Mouse (Mus musculus) retina, adult 2 months (tissue): ENCODE measurements at regions not wholly inside any gene's neighbourhood (a gene's known extent, or its start where the extent isn't known, plus 50 kb on each side); places are given as distances from the start of the nearest gene placed in this dataset.

Experiments
- DNase-seq: peaks from one replicate; pipeline ENCODE4 v3.0.0-alpha.2; 2012; ENCODE audit warnings: low read depth, low spot score

DNA sequence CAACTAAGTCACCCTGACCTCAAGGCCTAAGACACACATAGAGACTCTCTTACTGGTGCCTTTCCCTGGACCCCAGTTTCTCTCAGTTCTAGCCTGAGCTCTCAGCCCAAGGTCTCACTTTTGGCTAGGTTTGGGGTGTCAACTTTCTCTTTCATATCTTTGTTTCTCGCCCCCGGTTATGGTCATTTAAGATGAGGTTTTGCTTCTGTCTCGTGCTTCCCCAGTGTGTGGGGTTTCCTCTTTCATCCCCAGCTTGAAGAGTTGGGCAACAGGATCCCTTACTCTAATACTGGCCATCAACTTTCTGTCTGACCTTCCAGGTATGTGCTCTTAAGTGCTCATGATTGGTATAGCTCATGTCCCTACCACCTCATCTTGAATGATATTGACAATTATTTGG, 67.5 kb downstream of the Lmo4 start:
- no peak for DNase-seq

DNA sequence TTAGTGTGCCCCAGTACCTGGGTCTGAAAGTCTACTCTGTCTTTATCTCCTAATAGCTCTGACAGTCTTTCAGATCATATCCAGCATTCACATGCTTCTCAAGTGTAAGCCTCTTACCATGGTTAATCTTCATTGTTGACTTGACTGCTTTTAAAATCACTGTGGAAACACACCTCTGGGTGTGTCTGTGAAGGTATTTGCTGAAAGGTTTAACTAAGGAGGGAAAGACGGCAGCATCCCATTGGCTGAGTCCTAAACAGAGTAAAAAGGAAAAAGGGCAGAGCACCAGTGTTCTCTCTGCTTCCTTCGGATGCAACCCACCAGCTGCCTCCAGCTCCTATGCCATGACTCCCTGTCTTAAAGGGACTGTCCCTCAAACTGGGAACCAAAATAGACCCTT, 68.6 kb downstream of the Lmo4 start:
- no peak for DNase-seq

DNA sequence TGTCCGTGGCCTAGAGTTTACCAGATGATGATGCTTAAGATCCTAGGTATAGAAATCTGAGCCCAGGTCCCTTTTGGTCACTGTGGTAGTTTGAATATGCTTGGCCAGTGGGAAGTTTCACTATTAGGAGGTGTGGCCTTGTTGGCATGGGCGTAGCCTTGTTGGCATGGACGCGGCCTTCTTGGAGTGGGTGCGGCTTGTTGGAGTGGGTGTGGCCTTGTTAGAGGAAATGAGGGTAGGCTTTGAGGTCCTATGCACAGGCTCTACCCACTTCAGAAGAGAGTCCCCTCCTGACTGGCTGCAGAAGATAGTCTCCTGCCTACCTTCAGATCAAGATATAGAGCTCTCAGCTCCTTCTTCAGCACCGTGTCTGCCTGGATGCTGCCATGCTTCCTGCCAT, 69.4 kb downstream of the Lmo4 start:
- no peak for DNase-seq

DNA sequence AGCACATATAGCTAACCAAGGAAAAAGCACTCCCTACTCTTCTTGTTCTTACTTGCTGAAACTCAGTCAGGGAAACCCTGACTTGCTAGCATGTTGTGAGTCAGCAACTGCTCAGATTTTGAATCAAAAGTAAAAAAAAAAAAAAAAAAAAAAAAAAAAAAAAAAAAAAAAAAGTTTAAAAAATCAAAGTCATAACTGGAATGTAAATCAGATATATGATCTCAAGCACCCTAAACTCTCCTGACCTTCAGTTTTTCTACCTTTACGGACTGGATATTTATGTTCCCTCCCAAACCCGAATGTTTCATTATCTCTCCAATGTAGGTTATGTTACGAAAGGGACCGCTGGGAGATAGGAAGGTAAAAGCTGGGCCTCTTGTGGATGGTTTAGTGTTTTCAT, 77.0 kb downstream of the Lmo4 start:
- DNase-seq, result no peak

DNA sequence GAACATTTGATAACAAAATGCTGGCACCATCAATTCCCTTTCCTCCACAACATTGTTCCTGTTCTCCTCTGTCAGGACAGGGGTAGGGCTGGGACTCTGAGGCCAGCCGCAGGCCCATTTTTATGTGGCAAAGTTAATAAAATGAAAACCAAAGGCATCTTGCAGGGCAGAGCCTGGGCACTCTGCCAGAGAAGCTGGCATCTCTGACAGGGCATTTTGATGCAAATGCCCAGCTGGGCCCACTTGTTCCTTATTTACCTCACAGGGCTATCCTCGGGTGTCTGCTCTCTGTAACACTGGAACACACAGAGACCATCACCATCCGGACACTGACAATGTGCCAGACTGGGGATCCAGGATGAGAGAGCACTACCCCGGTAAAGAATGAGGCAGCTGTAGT, 80.7 kb downstream of the Lmo4 start:
- no peak for DNase-seq

DNA sequence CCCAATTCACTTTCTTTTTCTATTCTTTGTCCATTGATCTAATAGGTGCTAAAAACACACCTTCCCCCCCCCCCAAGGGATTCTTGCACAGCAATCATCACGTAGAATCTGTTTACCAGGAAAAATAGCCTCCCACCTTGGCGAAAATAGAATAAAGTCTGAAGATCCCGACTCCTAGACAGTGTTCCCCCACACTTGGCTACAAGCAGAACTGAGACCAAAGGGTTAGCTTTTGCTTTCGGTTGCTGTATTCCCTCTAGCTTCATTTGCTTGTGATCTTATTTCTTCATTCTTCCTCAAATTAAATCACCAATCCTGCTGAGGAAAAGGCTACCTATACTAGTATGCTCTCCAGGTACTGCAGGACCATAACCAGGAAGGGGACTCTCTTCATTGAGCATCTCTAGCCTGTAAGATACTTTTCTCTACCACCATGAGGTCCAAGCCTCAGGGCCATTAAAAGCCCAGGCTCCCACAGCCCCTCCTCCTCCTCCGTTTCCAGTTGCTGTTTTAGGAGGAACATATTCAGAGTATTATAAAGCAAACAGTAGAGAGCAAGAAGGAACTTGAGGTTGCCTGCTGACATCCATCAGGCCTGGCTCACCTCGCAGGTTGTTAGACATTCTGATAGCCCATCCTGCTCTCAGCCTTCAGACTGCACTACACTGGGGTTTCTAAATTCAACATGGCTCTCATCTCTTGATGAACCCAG, 81.5 kb downstream of the Lmo4 start:
- no peak for DNase-seq

DNA sequence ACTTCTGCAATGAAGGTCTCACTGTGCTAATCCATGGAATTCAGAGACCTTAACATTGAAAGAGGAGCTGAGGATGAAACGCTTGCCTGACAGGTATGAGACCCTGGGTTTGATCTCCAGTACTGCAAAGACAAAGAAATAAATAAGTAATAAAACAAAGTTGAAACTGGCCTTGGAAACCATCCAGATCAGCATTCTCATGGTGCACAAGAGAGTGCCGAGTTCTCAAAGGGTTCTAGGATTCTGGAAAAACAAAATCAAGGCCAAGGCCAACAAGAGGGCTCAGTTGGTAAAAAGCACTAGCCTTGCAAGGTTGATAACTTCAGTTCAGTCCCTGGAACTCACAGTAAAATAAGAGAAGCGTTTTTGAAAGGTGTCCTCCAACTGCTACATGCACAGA, 85.9 kb downstream of the Lmo4 start:
- no peak for DNase-seq

DNA sequence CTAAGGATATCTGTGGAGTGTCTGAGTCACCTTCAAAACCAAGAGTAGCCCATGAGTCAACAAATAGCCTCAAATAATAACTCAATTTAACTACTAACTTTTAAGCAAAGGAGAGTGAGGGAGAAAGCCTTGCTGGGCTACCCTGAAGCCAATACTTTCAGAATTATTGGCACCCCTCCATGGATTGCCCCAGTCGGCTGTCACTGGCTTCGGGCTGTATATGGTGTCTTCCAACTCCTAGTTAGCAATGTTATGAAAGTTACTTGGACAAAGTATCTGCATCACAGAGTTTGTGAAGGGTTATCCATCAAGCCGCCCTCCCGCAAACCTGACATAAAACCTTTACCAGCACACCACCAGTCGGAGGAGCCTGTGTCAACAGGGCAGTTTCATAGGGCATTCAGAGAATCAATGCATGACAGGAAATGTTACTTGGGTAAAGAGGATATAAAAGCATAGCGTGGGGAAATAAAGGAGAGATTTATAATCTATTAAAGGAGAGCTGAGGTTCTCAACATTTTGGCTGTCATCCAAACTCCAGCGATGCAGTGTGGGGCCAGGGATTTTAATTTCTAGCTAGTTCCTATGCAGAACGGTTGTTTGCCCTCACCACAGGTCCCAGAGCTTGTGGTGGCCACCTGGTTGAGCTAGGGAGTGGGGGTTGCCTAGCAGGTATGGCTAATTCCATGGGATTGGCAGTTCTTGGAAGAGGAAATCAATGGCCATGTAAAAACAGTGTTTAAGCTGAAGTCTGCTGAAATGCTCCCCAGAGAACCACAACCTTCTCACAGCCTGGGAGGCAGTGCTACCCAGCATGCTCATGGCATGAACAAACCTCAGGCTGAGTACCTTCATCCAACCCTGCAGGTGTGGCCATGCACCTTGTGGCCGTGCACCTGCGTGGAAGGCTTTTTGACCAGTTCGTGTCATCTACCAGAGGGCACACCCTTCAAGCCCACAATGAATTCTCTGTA, 91.1 kb downstream of the Lmo4 start:
- DNase-seq, result no peak

DNA sequence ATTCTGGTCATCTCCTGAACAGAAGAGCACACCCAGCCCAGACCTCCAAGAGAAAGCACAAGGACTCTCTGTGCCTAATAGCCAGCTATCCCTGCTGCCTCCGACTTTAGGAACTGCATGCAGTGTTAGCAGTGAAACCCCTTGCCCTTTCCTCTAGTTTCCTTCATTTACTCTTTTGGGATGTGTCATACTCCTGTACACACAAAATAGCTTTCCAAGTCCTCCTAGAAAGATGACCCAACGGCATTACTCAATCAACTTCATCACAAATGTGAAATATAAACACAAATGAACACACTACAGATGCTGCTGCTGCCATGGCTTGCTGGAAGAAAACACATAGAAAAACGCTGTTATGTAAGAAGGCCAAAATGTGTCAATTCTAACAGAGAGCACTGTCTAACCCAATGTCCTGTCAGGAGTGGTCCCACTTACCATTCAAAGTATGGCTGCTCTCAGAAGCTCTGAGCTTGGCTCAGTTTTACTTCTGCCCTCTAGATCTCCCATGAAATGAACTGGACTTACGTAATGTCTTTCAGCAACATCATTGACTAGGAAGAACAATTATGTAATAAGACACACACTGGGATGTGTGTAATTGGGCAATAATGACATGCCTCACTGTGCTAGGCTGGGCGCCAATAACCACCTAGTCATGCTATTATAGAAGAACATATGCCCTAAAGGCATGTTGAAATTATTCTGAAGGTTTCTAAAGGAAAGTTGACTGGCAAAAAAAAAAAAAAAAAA, 94.5 kb downstream of the Lmo4 start:
- DNase-seq, result no peak

DNA sequence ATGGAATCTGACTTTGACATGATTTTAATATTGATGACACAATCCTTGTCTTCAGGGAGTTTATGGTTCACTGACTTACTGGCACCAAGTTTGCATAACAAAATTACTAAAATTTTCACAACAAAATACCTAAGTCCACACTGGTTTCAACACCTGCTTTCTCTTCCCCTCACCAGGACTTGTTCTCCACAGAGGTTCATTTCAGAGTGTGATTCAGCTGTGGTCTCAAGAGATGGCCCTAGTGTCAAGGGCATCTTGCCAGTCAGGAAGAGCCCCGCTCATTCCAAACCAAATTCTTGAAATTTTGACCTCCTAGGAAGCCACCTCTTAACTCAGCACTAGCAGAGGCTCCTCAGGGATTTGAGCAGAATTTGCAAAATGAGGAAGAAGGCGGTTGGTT, 95.3 kb downstream of the Lmo4 start:
- no peak for DNase-seq

DNA sequence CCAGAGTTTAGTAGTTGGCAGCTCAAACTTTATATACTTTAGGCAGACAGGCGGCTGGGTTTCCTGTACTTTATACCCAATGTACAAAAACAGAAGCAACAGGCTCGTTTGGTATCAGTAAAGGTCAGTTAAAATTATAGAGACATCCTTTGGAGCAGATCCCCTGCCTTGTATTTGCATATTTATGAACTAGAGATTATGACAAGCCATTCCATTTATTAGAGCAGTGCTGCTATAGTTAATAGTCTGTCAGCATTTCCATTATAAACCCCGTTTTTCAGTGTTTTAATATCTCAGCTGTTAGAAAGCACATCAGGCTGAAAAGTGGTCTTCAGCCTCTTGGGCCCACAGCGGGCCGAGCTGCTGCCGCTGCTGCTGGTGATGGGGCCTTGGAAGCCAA, 96.7 kb downstream of the Lmo4 start:
- DNase-seq, result no peak

DNA sequence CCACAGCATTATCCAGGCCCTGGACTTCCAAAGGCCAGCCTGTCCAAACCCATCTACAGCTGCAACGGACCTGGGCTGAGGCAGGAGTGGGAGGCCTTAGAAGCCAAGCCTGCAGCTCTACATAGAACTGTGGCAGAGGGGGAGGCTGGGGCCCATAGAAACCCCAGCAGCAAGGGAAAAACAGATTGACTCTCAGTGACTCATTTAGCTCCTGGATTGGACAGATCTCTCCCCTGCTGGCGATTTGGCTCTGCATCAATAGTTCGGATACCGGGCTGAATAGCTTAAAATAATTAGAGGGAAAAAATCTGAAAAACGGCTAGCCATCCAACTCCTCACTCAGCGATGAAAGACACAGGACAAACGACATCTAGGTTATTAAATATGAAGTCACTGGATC, 97.4 kb downstream of the Lmo4 start:
- DNase-seq, result peak; percentile 16

DNA sequence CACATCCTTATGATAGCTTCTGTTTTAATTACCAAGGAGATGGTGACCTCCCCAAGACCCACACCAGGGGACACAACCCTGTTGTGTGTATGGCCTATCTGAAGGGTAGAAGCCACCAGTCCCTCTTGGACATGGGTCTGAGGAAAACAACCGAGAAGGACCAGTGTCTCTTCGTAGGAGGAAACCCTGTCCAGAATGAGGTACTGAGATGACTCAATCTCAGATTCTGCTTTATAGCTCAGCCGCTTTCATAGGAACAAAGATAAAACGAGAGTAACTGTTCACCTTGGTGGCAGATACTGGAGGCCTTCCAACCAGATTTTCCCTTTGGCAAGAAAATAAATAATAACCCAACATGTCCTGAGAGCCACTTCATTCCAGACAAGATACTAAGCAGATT, 100.7 kb downstream of the Lmo4 start:
- DNase-seq, result no peak

DNA sequence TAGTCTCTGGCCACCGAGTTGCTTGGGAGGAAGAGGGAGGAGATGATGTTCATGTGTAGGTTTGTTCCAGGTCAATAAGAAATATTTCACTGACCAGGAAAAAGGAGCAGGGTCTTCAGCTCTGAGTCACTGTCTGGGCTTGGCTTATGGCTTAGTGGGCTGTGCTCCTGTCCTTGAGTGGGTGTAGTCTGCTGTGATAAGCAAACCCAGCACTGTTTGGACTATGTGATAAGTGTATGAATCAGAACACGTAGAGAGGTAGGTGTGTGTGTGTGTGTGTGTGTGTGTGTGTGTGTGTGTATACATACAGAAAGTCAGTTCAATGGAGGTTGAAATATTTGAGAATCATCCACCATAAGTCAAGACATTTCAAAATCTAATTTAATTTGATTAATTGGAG, 105.6 kb downstream of the Lmo4 start:
- DNase-seq, result no peak

DNA sequence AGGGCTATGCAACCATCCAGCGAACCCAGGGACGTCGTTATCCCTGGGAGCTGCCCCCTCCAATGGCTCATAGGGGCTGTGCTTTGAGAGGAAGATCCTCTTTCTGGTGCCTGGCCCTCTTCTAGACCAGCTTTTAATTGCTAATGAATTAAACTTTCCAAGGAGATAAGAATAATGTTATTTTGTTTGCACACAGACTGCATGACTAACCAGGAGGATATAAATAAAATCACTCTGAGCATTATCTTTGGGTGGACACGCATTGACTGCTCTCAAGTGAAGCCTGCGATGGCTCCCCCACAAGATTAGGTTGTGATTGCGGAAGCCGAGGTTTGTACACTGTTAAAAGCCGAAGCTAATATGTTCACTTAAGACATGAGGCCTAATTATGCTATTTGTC, 106.3 kb downstream of the Lmo4 start:
- DNase-seq, result no peak

DNA sequence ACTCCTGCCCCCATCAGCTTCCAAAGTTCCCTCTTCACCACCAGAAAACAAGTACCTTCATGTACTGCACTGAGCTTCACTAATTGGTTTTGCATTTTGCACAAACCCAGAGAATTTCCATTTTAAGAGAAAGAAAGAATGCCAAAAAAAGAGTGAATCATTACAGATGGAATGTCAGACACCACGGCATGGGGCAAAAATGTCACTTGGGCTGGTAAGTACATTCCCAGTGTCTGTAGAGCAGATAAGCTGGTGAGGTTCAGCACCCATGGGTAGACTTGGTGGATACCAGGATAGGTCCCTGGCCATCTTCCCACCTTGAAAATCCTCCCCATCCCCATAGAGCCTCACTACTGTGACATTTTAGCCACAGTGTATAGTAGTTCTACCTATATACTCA, 113.8 kb downstream of the Lmo4 start:
- no peak for DNase-seq

DNA sequence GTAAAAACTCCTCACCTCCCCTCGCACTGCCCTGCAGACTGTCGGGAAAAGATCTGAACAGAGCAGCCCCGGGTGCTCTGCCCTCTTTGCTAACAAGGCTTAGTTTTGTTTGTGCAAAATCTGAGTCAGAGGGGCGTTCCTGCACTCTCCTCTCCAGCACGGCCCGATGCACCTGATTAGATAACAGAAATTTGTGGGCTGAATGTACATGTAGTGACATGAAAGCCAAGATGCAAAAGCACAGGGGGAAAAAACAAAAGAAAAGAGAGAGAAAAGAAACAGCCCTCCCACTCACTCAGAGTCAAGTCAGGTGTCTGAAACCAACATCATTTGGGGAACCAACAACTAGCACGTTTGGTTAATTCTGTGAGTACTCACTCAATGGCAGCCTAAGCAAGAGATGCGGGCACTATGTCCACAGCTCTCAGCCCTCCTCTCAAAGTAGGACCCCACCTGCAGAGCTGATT, 115.2 kb downstream of the Lmo4 start:
- no peak for DNase-seq

DNA sequence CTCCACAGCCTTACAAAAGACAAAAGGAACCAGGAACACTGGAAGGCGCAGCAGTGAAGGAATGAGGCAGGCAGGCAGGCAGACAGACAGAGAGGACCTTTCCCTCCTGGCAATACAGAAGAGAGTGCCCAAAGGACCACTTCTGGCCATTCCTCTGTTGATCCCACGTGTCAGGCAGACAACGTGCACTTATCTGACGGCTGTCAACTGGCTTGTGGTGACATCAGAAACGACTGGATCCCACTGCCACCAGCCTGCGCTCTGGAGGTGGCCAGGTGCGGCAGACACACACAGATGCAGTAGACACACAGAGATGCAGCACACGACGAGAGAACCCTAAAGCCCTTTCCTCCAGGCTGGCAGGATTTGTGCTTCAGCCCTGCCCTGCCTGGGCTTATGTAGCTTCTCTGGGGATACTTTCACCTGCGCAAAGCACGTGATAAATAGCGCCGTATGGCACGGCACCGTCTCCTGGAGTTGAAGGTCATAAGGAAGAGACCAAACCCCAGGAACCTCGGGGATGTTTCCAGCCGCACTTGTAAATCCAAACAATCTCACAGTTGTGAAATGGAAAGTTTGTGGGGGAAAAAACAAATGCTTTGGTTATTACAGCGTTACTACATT, 116.6 kb downstream of the Lmo4 start:
- no peak for DNase-seq

DNA sequence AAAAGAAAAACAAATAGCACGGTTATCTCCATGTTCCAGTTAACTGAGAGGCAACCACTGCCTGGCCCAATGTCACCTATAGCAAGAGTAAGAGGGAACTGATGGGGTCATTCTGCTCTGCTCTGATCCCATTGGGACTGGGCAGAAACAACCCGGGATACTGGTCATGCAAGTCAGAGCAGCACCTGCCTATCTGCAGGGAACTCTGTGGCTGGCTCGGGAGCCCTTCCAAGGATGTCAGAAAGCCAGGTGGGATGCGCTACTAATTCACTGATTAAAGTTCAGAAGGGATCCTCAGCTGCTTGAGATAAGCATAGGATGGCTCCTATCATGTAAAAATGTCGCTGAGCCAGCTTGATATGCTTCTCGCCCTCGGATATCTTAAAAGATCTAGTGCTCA, 117.2 kb downstream of the Lmo4 start:
- no peak for DNase-seq

DNA sequence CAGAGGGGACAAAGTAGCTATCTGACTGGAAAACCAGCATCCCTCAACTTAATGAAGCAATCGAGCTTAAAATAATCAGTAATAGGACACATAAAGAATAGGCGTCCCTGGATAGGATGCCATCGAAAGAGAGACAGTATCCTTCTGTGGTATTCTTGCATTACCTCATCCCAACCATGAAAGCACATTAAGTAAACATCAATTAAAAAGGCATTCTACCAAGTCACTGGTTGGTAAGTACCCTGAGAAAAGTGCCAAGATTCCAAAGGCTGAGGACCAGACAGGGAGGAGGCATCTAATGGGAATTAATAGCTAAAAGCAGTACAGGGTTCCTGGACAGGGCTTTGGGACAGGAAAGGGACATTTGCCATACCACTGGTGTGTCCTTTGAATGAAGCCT, 118.8 kb downstream of the Lmo4 start:
- DNase-seq, result no peak

DNA sequence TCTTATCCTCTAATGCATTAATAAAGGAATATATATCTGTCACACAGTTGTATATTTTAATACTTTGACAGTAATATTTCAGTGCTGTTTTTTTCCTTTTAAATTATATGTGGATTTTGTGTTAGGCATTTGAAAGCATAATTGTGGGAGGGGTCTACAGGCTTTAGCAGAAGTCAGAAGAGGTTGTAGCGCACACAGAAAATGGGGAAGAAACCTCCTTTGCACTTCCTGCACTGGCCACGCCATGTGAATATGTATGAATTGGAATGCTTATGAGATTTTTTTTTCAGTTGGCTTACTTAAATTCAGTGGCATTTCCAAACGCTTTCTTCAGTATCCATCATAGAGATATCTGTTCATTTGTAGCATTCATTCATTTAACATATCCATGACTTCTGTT, 125.1 kb downstream of the Lmo4 start:
- no peak for DNase-seq
